Mouse (Mus musculus): Measurements from ENCODE around the gene Foxp4.

DNA sequence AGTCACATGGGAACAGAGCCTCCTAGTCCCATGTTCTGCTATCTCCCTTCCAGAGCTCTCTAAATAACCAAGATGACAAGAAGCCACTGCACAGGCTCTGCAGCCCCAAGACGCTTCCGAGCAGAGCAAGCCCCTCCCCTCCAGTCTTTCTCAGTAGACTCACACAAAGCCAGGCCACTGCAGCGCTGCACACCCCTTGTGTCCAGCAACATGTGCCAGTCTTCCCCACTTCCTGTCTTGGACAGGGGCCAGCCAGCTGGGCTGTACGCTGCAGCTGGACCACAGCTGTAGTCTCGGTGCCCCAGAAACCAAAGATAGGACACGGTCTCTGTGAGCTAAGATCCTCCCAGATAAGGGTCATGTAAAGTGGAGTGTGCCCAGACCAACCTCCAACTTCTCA lies 86.6 kb downstream of the Foxp4 start:
- TF ChIP-seq POLR2A (IDR thresholded peaks at IDR 0.05; ENCODE audit: borderline replicate concordance, insufficient read depth, low read length) (no peak), CTCF (IDR thresholded peaks at IDR 0.05; ENCODE audit: borderline replicate concordance, insufficient read depth, low read depth, low read length) (no peak)
